Mouse (Mus musculus): ENCODE measurements around the gene Nploc4. TPM values are rescaled to one million over a fixed set of nuclear protein-coding genes. Genes with fewer than 3 reads are reported as not detected.
A peak's percentile ranks its signal among the peaks of the same experiment; 100 is the strongest.
"Not testable (repeated sequence)": the region's sequence is repeated elsewhere in the genome, so short reads cannot be mapped to it uniquely, and the experiment has no call there.

The Nploc4 gene
- polyA plus RNA-seq, 1 experiment = 46.6 TPM

DNA sequence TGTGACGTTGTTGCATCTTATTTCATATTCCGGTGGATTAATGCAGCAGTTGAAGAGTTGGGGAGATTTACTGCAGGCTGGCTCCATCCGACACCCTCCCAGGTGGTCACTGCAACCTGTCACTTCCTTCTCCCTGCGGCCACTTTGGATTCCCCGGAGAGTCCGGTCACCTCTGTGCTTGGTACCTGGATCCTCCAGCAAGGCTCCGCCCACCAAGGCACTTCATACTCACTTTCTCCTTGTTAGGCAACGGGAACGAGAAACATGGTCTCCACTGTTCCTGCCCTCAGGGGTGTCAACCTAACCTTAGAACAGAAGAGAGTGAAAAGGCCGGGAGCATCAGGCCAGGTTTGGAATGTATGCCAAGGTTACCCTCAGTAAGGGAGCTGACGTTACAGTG lies 86.8 kb downstream of the Nploc4 start:
- peaks cover 45% of the 10 kb centered on the region for H3K4me1 ChIP-seq (ENCODE audit: control insufficient read depth, insufficient read depth, low read length)
- no peak for TF ChIP-seq POLR2A (IDR thresholded peaks at IDR 0.05; ENCODE audit: borderline replicate concordance, low read depth, low read length)
- no peak for TF ChIP-seq CTCF (IDR thresholded peaks at IDR 0.05; ENCODE audit: low read depth, low read length)
- H3K27ac ChIP-seq (ENCODE audit: insufficient read depth, low read depth, low read length) = peak overlapping the region; percentile 88
- H3K4me3 ChIP-seq (ENCODE audit: insufficient read depth, low read length) = peak overlapping the region; percentile 73

DNA sequence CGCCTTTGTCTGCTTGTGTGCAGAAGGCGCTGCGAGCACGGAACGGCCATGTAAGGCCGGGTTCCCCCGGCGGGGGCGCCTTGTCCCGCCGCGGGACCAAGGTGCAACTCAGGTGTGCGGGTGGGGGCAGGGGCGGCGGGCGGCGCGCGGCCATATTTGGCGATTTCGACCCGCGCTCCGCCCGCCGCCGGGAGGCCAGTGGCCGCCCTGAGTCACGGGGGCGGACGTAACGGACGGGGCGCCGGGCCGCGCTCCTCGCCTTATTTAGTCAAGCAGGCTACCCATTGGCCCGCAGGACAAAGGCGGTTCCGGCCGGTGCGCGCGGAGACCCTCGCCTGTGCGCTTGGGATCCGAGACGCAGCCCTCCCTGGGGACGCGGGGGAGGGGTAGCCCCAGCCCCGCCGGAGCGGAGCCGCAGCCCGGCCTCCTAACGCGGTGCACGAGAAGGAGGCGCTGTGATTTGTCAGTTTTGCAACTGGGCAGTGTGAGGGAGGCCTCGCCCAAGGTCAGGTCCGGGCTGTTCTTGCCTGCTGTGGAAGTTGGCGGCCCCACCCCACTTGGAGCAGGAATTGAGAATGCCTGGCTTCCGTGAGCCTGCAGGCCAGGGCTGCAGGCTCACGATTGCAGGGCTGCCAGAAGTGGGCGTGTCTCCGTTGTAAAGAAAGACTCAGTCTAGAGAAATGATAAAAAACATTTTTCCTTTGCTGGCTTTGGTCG lies 87.4 kb downstream of the Nploc4 start:
- H3K4me1 ChIP-seq (ENCODE audit: control insufficient read depth, insufficient read depth, low read length) = peaks cover 41% of the 10 kb centered on the region
- TF ChIP-seq POLR2A (IDR thresholded peaks at IDR 0.05; ENCODE audit: borderline replicate concordance, low read depth, low read length) (no peak), CTCF (IDR thresholded peaks at IDR 0.05; ENCODE audit: low read depth, low read length) (no peak)
- H3K4me3 ChIP-seq (ENCODE audit: insufficient read depth, low read length) = peak overlapping the region; percentile 73
- H3K27ac ChIP-seq (ENCODE audit: insufficient read depth, low read depth, low read length) = peak overlapping the region; percentile 88

GRCm38 (mm10) chr11:120349371-120349985 lies 88.0 kb downstream of the Nploc4 start:
- TF ChIP-seq CTCF (IDR thresholded peaks at IDR 0.05; ENCODE audit: low read depth, low read length) = no peak
- no peak for TF ChIP-seq POLR2A (IDR thresholded peaks at IDR 0.05; ENCODE audit: borderline replicate concordance, low read depth, low read length)
- peak overlapping the region; percentile 73 for H3K4me3 ChIP-seq (ENCODE audit: insufficient read depth, low read length)
- peaks cover 34% of the 10 kb centered on the region for H3K4me1 ChIP-seq (ENCODE audit: control insufficient read depth, insufficient read depth, low read length)
- peak overlapping the region; percentile 88 for H3K27ac ChIP-seq (ENCODE audit: insufficient read depth, low read depth, low read length)

DNA sequence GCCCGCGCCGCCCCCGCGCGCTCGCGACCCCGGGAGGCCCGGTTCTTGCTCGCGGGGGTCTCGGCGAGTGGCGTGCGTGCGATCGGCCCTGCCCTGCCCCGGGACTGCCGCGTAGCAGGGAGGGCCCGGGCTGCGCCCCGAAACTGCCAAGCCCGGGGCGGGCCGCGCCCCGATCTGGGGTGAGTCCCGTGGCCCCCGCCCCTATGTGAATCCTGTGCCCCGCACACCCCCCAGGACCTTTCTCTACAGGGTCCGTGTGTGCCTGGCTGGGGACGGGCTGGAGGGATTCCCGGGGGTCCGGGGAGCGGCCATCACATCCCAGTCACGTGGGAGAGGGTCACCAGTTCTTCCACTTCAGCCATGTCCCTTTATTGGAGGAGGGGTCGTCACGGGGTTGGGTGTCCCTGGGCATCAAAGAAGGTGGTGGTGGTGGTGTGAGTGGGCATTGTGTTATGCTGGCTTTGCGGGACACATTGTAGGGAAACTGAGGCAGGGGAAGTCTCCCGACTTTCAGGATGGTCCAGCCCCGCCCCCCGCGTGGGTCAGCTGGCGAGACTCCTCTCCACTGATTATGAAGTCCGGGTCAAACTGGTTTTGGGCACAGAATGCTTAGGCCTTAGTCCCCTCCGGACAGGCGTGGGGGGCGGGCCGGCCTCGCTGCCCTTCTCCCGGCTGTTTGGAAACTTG lies 88.7 kb downstream of the Nploc4 start:
- H3K4me1 ChIP-seq (ENCODE audit: control insufficient read depth, insufficient read depth, low read length) = peaks cover 29% of the 10 kb centered on the region
- peak overlapping the region; percentile 73 for H3K4me3 ChIP-seq (ENCODE audit: insufficient read depth, low read length)
- TF ChIP-seq POLR2A (IDR thresholded peaks at IDR 0.05; ENCODE audit: borderline replicate concordance, low read depth, low read length) (no peak), CTCF (IDR thresholded peaks at IDR 0.05; ENCODE audit: low read depth, low read length) (no peak)
- H3K27ac ChIP-seq (ENCODE audit: insufficient read depth, low read depth, low read length) = peak overlapping the region; percentile 88

DNA sequence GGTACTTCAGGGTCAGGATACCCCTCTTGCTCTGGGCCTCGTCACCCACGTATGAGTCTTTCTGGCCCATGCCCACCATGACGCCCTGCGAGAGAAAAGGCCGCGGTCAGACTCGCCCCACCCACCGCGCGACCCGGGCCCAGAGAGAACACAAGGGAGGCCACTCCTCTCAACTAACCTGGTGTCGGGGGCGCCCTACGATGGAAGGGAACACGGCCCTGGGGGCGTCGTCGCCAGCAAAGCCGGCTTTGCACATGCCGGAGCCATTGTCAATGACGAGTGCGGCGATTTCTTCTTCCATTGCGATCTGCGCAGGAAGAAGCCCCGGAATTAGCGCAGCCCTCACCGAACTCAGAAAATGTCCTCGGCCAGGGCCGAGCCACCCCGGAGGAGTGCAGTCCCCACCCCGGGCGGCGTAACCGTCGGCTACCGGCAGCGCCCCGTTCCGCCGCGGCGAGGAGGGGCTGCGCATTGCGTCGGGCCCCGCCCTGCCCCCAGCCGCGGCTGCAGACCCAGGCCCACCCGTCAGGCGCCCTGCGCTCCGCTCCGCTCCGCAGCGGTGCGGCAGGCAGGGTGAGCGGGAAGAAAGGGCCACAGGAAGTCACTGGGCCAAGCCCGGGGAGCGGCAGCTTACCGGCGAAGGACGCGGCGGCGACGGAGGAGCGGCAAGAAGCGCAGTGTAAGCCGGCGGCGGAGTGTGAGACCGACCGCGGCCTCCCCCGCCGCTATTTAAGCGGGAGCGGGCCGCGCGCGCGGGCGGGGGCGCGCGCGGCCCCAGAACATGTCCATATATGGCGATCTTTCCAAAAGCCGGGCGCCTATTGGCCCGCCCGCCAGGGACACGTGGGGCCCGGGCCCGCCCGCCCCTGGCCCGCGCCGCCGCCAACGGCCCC lies 89.5 kb downstream of the Nploc4 start, which contains the start of gene Actg1:
Actg1 (minus strand) TSS at position 752 of the 893 bp plus-strand sequence.
- TF ChIP-seq POLR2A (IDR thresholded peaks at IDR 0.05; ENCODE audit: borderline replicate concordance, low read depth, low read length) (peak; percentile 35; the same call in 1 of the 2 replicates), CTCF (IDR thresholded peaks at IDR 0.05; ENCODE audit: low read depth, low read length) (no peak)
- H3K4me1 ChIP-seq (ENCODE audit: control insufficient read depth, insufficient read depth, low read length) = peaks cover 24% of the 10 kb centered on the region

GRCm38 (mm10) chr11:120347301-120347700 lies 90.2 kb downstream of the Nploc4 start:
- Histone ChIP-seq H3K4me3 (ENCODE audit: insufficient read depth, low read length) (peak overlapping the region; percentile 91), H3K27ac (ENCODE audit: insufficient read depth, low read depth, low read length) (peak overlapping the region; percentile 87; the same call in 1 of the 2 replicates), H3K4me1 (ENCODE audit: control insufficient read depth, insufficient read depth, low read length) (peaks cover 17% of the 10 kb centered on the region)
- TF ChIP-seq POLR2A (IDR thresholded peaks at IDR 0.05; ENCODE audit: borderline replicate concordance, low read depth, low read length) (no peak), CTCF (IDR thresholded peaks at IDR 0.05; ENCODE audit: low read depth, low read length) (no peak)

More for the DNA sequence above, 89.5 kb downstream of the Nploc4 start, which contains the start of gene Actg1:
- Histone ChIP-seq H3K4me3 (ENCODE audit: insufficient read depth, low read length) (peak within 1 kb of the TSS; percentile 91), H3K27ac (ENCODE audit: insufficient read depth, low read depth, low read length) (peak within 1 kb of the TSS; percentile 88)

DNA sequence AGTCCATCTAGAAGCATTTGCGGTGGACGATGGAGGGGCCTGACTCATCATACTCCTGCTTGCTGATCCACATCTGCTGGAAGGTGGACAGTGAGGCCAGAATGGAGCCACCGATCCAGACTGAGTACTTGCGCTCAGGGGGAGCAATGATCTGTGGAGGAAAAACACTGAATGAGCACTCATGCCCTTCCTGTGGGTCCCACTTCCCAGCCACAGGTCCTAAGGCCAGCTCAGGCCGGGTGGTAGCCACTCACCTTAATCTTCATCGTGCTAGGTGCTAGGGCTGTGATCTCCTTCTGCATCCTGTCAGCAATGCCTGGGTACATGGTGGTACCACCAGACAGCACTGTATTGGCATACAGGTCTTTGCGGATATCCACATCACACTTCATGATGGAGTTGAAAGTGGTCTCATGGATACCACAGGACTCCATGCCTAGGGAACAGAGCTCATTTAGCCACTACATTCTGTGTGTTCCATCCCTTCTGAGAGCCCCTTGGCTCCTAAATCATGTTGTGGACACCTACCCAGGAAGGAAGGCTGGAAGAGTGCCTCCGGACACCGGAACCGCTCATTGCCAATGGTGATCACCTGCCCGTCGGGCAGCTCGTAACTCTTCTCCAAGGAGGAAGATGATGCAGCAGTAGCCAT lies 91.0 kb downstream of the Nploc4 start:
- not testable (repeated sequence) for H3K27ac ChIP-seq (ENCODE audit: insufficient read depth, low read depth, low read length); H3K4me1 ChIP-seq (ENCODE audit: control insufficient read depth, insufficient read depth, low read length)
- H3K4me3 ChIP-seq (ENCODE audit: insufficient read depth, low read length) = peak overlapping the region; percentile 63

GRCm38 (mm10) chr11:120345067-120345681 lies 92.3 kb downstream of the Nploc4 start:
- TF ChIP-seq POLR2A (IDR thresholded peaks at IDR 0.05; ENCODE audit: borderline replicate concordance, low read depth, low read length) (no peak), CTCF (IDR thresholded peaks at IDR 0.05; ENCODE audit: low read depth, low read length) (no peak)
- H3K4me1 ChIP-seq (ENCODE audit: control insufficient read depth, insufficient read depth, low read length) = no peaks in the 10 kb centered on the region
- peak overlapping the region; percentile 19; the same call in 1 of the 2 replicates for H3K4me3 ChIP-seq (ENCODE audit: insufficient read depth, low read length)
- no peak overlapping the region for H3K27ac ChIP-seq (ENCODE audit: insufficient read depth, low read depth, low read length)
